Mouse (Mus musculus): Measurements from ENCODE around the gene Hoxb6.

- TF ChIP-seq POLR2A (IDR thresholded peaks at IDR 0.05; ENCODE audit: extremely low read depth, insufficient read depth, low read length): no peak
- no peak for TF ChIP-seq CTCF (IDR thresholded peaks at IDR 0.05; ENCODE audit: low read depth, low read length)
These were observed 16.5 kb downstream of the Hoxb6 start for GRCm38 (mm10) chr11:96308763-96309162.

All from liver, adult 2 months (tissue).